Mouse (Mus musculus): ENCODE measurements around the gene Shmt2. TPM values are rescaled to one million over a fixed set of nuclear protein-coding genes. Genes with fewer than 3 reads are reported as not detected.
A peak's percentile ranks its signal among the peaks of the same experiment; 100 is the strongest.

Gene Shmt2
- total and polyA plus RNA-seq, 2 experiments from 2014 or later, result 49.9 to 91.1 TPM

GRCm38 (mm10) chr10:127519041-127519701 is 3.1 kb downstream of the Shmt2 start:
- TF ChIP-seq CTCF (IDR thresholded peaks at IDR 0.05; ENCODE audit: low read depth), result no peak
- no peak overlapping the region for H3K4me2 ChIP-seq (ENCODE audit: low read depth, low read length)
- ATAC-seq (no peak), DNase-seq (ENCODE audit: low spot score) (no peak)
- no peak overlapping the region for H3K27ac ChIP-seq
- 90% methylated on average over 26 of the region's 26 CpGs for WGBS
- no peak overlapping the region for H3K9ac ChIP-seq (replicated peaks; ENCODE audit: low read length)
- H3K4me1 ChIP-seq (ENCODE audit: insufficient read depth, low read length), result peaks cover 27% of the 10 kb centered on the region
- no peak overlapping the region for H3K4me3 ChIP-seq (ENCODE audit: low read length)
- peaks cover 5% of the 10 kb centered on the region for H3K36me3 ChIP-seq (ENCODE audit: insufficient read depth, low read length)
- no peaks in the 10 kb centered on the region for H3K27me3 ChIP-seq (ENCODE audit: insufficient read depth, low read length)
- H3K9me3 ChIP-seq (ENCODE audit: low read length), result no peaks in the 10 kb centered on the region

DNA sequence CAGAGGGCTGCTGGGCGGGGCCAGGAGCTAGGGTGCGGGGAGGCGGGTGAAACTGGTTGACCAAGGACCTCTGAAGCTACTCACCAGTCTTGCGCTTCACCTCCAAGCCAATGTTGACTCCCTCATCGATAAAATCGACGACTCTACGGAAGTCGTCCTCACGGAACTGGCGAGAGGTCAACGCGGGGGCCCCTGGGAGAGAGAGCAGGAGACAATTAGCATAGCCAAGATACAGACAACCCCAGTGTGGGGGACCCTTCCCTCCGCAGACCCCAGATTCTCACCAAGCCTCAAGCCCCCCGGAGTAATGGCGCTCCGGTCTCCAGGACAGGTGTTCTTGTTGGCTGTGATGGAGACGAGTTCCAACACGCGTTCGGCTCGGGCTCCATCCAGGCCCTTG is 4.3 kb downstream of the Shmt2 start:
- Histone ChIP-seq H3K4me2 (ENCODE audit: low read depth, low read length) (no peak overlapping the region), H3K4me3 (ENCODE audit: low read length) (no peak overlapping the region), H3K9ac (replicated peaks; ENCODE audit: low read length) (no peak overlapping the region), H3K9me3 (ENCODE audit: low read length) (no peaks in the 10 kb centered on the region), H3K27me3 (ENCODE audit: insufficient read depth, low read length) (no peaks in the 10 kb centered on the region), H3K27ac (no peak overlapping the region), H3K4me1 (ENCODE audit: insufficient read depth, low read length) (peaks cover 31% of the 10 kb centered on the region), H3K36me3 (ENCODE audit: insufficient read depth, low read length) (peaks cover 5% of the 10 kb centered on the region)
- ATAC-seq (no peak), DNase-seq (ENCODE audit: low spot score) (no peak)
- no peak for TF ChIP-seq CTCF (IDR thresholded peaks at IDR 0.05; ENCODE audit: low read depth)
- WGBS, result 95% methylated on average over 22 of the region's 22 CpGs

DNA sequence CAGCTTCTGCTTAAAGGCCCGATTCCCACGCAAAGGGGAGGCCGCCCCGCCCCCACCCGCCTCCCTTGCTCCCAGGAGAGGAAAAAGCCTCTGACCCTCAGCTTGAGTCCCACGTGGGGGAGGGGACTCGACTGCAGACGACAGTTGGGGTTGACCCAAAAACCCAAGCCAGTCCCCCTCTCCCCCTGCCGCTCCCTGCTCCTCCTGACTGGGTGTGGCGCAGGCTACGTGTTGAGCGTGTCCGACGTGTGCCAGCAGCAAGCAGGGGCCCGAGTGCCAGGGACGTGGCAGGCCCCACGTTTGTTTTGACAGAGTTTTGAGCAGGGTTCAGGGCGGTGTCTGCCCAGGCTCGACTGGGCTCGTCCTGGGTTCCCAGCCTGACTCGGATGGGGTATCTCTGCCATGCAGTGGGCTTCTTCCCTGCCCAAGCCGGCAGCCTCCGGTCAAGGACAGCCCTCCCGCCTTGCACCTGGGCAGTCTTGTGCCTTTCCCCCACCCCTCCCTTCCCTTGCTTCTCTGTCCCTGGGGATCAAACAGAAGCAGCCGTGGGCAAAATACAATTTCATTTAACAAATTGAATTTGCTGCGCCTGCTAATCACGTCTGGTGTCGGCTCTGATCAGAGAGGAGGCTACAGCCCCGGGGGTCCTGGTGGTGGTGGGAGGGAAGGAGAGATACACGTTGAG is 5.5 kb downstream of the Shmt2 start:
- no peak overlapping the region for H3K4me3 ChIP-seq (ENCODE audit: low read length)
- 12% methylated on average over 30 of the region's 30 CpGs for WGBS
- H3K27ac ChIP-seq, result no peak overlapping the region
- H3K9ac ChIP-seq (replicated peaks; ENCODE audit: low read length), result peak overlapping the region; percentile 13; the same call in 1 of the 2 replicates
- no peaks in the 10 kb centered on the region for H3K27me3 ChIP-seq (ENCODE audit: insufficient read depth, low read length)
- no peaks in the 10 kb centered on the region for H3K9me3 ChIP-seq (ENCODE audit: low read length)
- ATAC-seq (no peak), DNase-seq (ENCODE audit: low spot score) (no peak)
- peak overlapping the region; percentile 35; the same call in 1 of the 2 replicates for H3K4me2 ChIP-seq (ENCODE audit: low read depth, low read length)
- H3K36me3 ChIP-seq (ENCODE audit: insufficient read depth, low read length), result peaks cover 5% of the 10 kb centered on the region
- H3K4me1 ChIP-seq (ENCODE audit: insufficient read depth, low read length), result peaks cover 38% of the 10 kb centered on the region
- TF ChIP-seq CTCF (IDR thresholded peaks at IDR 0.05; ENCODE audit: low read depth), result no peak

GRCm38 (mm10) chr10:127515983-127516459 is 6.2 kb downstream of the Shmt2 start:
- Histone ChIP-seq H3K27me3 (ENCODE audit: insufficient read depth, low read length) (no peaks in the 10 kb centered on the region), H3K36me3 (ENCODE audit: insufficient read depth, low read length) (peaks cover 5% of the 10 kb centered on the region), H3K9ac (replicated peaks; ENCODE audit: low read length) (peak overlapping the region; percentile 13; the same call in 1 of the 2 replicates), H3K9me3 (ENCODE audit: low read length) (no peaks in the 10 kb centered on the region), H3K4me1 (ENCODE audit: insufficient read depth, low read length) (peaks cover 36% of the 10 kb centered on the region), H3K27ac (peak overlapping the region; percentile 11; the same call in 1 of the 2 replicates), H3K4me2 (ENCODE audit: low read depth, low read length) (no peak overlapping the region), H3K4me3 (ENCODE audit: low read length) (no peak overlapping the region)
- ATAC-seq (no peak), DNase-seq (ENCODE audit: low spot score) (no peak)
- TF ChIP-seq CTCF (IDR thresholded peaks at IDR 0.05; ENCODE audit: low read depth), result no peak
- WGBS, result 25% methylated on average over 8 of the region's 8 CpGs

DNA sequence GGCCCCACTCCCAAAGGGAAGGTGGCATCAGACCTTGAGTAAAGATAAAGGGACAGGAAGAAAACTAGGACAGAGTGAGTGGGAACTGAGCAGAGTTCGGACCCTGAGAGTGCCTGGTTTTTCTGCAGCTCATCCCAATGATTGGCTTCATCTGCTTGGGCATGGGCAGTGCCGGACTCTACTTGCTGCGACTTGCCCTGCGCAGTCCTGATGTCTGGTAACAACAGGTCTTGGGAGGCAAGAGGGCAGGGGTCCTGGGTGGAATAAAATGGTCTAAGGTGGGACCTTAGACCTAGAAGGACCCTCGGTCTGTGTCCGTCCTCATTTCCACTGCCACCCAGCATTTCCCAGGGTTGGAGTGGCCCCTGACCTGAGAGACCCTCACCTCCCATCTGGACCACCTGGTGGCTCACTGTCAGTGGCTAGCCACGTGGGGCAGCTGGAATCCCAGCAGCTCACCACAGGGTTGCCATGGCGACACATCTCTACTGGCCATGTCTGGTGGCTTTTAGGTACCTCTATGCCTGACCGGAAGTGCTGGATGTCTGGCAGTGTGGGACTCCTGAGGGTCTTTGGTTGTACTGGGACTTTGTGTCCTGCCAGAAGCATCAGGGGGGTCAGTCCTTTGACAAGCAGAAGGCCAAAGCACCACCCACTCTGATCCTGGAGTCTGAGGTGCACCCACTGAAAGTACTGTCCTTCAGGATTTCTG is 6.8 kb downstream of the Shmt2 start:
- no peak overlapping the region for H3K4me3 ChIP-seq (ENCODE audit: low read length)
- TF ChIP-seq CTCF (IDR thresholded peaks at IDR 0.05; ENCODE audit: low read depth), result no peak
- no peak overlapping the region for H3K9ac ChIP-seq (replicated peaks; ENCODE audit: low read length)
- H3K36me3 ChIP-seq (ENCODE audit: insufficient read depth, low read length), result peaks cover 5% of the 10 kb centered on the region
- DNase-seq (ENCODE audit: low spot score), result no peak
- H3K27me3 ChIP-seq (ENCODE audit: insufficient read depth, low read length), result no peaks in the 10 kb centered on the region
- no peak for ATAC-seq
- no peak overlapping the region for H3K27ac ChIP-seq
- no peak overlapping the region for H3K4me2 ChIP-seq (ENCODE audit: low read depth, low read length)
- peaks cover 39% of the 10 kb centered on the region for H3K4me1 ChIP-seq (ENCODE audit: insufficient read depth, low read length)
- no peaks in the 10 kb centered on the region for H3K9me3 ChIP-seq (ENCODE audit: low read length)
- 36% methylated on average over 9 of the region's 9 CpGs for WGBS

DNA sequence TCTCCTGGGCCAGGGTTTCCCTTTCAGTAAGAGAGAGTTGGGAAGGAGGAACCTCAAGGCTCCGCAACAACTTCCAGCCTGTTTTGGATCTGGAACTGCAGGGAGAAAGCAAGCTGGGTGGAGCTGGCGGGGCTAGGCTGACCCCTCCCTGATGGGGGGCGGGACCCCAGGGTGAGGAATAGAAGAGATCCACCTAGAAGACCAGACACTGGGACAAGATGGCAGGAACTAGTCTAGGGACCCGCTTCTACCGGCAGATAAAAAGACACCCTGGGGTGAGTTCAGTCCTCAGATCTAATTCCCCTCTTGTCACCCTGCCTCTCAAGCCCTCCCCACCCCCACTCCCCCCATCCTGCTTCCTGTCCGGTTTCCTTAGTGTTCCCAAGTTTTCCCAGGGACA is 7.5 kb downstream of the Shmt2 start, which contains the start of gene Ndufa4l2:
Gene Ndufa4l2, plus strand, starts transcription at position 204 of the 400 bp plus-strand sequence.
- H3K4me2 ChIP-seq (ENCODE audit: low read depth, low read length), result peak within 1 kb of the TSS; percentile 86
- DNase-seq (ENCODE audit: low spot score) (no peak), ATAC-seq (no peak)
- H3K27ac ChIP-seq, result no peak within 1 kb of the TSS
- H3K27me3 ChIP-seq (ENCODE audit: insufficient read depth, low read length), result no peaks in the 10 kb centered on the region
- H3K36me3 ChIP-seq (ENCODE audit: insufficient read depth, low read length), result peaks cover 5% of the 10 kb centered on the region
- H3K4me1 ChIP-seq (ENCODE audit: insufficient read depth, low read length), result peaks cover 46% of the 10 kb centered on the region
- WGBS, result 26% methylated on average over 6 of the region's 6 CpGs
- H3K4me3 ChIP-seq (ENCODE audit: low read length), result no peak within 1 kb of the TSS
- no peaks in the 10 kb centered on the region for H3K9me3 ChIP-seq (ENCODE audit: low read length)
- H3K9ac ChIP-seq (replicated peaks; ENCODE audit: low read length), result no peak within 1 kb of the TSS
- TF ChIP-seq CTCF (IDR thresholded peaks at IDR 0.05; ENCODE audit: low read depth), result no peak
